Mouse (Mus musculus): ENCODE measurements around the gene Cpeb3.

DNA sequence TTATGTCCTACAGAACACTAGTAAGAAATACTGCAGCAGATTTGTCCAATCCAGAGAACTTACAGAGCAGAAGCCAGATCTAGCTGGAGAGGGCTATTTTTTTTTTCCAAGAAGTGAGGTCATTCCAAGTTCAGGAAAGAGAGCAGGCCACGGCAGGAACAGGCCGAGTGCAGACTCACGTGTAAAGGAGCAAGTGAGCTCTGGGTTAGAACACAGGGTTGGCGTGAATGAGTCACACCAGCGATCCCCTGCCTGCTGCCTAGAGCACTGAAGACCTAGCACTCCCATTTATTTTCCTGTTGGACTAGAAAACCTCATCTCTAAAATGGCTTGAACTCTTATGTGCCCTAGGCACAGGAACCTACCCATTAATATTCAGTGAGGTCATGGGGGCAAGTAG, 133.7 kb downstream of the Cpeb3 start:
- no peak for TF ChIP-seq CTCF (IDR thresholded peaks at IDR 0.05; ENCODE audit: control insufficient read depth, insufficient read depth, insufficient read length)
- TF ChIP-seq CEBPB (IDR thresholded peaks at IDR 0.05; ENCODE audit: low read depth), result no peak
- TF ChIP-seq MYOD1 (IDR thresholded peaks at IDR 0.05; ENCODE audit: control insufficient read depth, insufficient read length, low read depth), result no peak
- no peak for TF ChIP-seq MAX (IDR thresholded peaks at IDR 0.05)
